Mouse (Mus musculus): ENCODE results near the gene Bcl2. TPM values are rescaled to one million over a fixed set of nuclear protein-coding genes. Genes with fewer than 3 reads are reported as not detected.

The Bcl2 gene
- total and polyA plus RNA-seq, 2 experiments from 2014 or later: 3.3 to 3.6 TPM

- ATAC-seq (ENCODE audit: insufficient read depth, low read depth): no peak
- H3K9ac ChIP-seq (replicated peaks; ENCODE audit: low read depth, low read length): no peak overlapping the region
- no peaks in the 10 kb centered on the region for H3K27me3 ChIP-seq (ENCODE audit: control insufficient read depth, insufficient read depth, low read length)
- no peaks in the 10 kb centered on the region for H3K36me3 ChIP-seq (replicated peaks; ENCODE audit: control insufficient read depth, insufficient read depth, low read length)
- no peaks in the 10 kb centered on the region for H3K9me3 ChIP-seq (replicated peaks; ENCODE audit: control insufficient read depth, low read length)
- H3K4me1 ChIP-seq (ENCODE audit: control insufficient read depth, insufficient read depth): no peaks in the 10 kb centered on the region
- no peak overlapping the region for H3K4me3 ChIP-seq (ENCODE audit: low read depth, low read length)
- no peak for DNase-seq (ENCODE audit: low spot score)
- no peak overlapping the region for H3K27ac ChIP-seq (ENCODE audit: low read depth)
- H3K4me2 ChIP-seq (ENCODE audit: low read depth, low read length): no peak overlapping the region
- TF ChIP-seq CTCF (IDR thresholded peaks at IDR 0.05; ENCODE audit: low read depth): no peak
- WGBS: 90% methylated on average over 4 of the region's 4 CpGs
These were observed 210.7 kb downstream of the Bcl2 start for GRCm38 (mm10) chr1:106503407-106503806.

GRCm38 (mm10) chr1:106497999-106498398 is 216.1 kb downstream of the Bcl2 start:
- H3K4me3 ChIP-seq (ENCODE audit: low read depth, low read length): no peak overlapping the region
- H3K9ac ChIP-seq (replicated peaks; ENCODE audit: low read depth, low read length): no peak overlapping the region
- no peak overlapping the region for H3K27ac ChIP-seq (ENCODE audit: low read depth)
- H3K4me2 ChIP-seq (ENCODE audit: low read depth, low read length): no peak overlapping the region
- TF ChIP-seq EP300 (IDR thresholded peaks at IDR 0.05; ENCODE audit: low read depth): no peak
- TF ChIP-seq CTCF (IDR thresholded peaks at IDR 0.05; ENCODE audit: low read depth): no peak
- no peaks in the 10 kb centered on the region for H3K4me1 ChIP-seq (ENCODE audit: control insufficient read depth, insufficient read depth)
- ATAC-seq (ENCODE audit: insufficient read depth, low read depth) (no peak), DNase-seq (ENCODE audit: low spot score) (no peak)
- no peaks in the 10 kb centered on the region for H3K36me3 ChIP-seq (replicated peaks; ENCODE audit: control insufficient read depth, insufficient read depth, low read length)
- H3K27me3 ChIP-seq (ENCODE audit: control insufficient read depth, insufficient read depth, low read length): no peaks in the 10 kb centered on the region
- no peaks in the 10 kb centered on the region for H3K9me3 ChIP-seq (replicated peaks; ENCODE audit: control insufficient read depth, low read length)
- 57% methylated on average over 2 of the region's 2 CpGs for WGBS

Small RNA genes lying within 50 kb of the gene (microRNA-seq; reads per million reads assigned to microRNA genes)
- not detected for gene Mir3473f

Other genes starting within 250 kb of the Bcl2 start
- gene Kdsr, start 45.5 kb upstream of the Bcl2 start, total RNA-seq (2014; rRNA removed; ENCODE audit: low replicate concordance): 6.4 and 7.1 TPM in 2 replicates
- 7.3 and 7.8 TPM in 2 replicates for gene Kdsr, start 45.5 kb upstream of the Bcl2 start, polyA plus RNA-seq (2015; fragmentation: Nextera tagmentation; extraction: Ambion mirVana)
- gene Vps4b, start 82.5 kb upstream of the Bcl2 start, total RNA-seq (2014; rRNA removed; ENCODE audit: low replicate concordance): 17.5 and 30.3 TPM in 2 replicates
- 30.8 and 31.7 TPM in 2 replicates for gene Vps4b, start 82.5 kb upstream of the Bcl2 start, polyA plus RNA-seq (2015; fragmentation: Nextera tagmentation; extraction: Ambion mirVana)
- gene Serpinb5, start 146.9 kb upstream of the Bcl2 start, total RNA-seq (2014; rRNA removed; ENCODE audit: low replicate concordance): not detected in 2 replicates
- gene Serpinb5, start 146.9 kb upstream of the Bcl2 start, polyA plus RNA-seq (2015; fragmentation: Nextera tagmentation; extraction: Ambion mirVana): not detected in 2 replicates
- 3.4 TPM in 1 of 2 replicates, not detected in the other for gene Serpinb12, start 220.2 kb upstream of the Bcl2 start, total RNA-seq (2014; rRNA removed; ENCODE audit: low replicate concordance)
- gene Serpinb12, start 220.2 kb upstream of the Bcl2 start, polyA plus RNA-seq (2015; fragmentation: Nextera tagmentation; extraction: Ambion mirVana): 0.19 TPM in 1 of 2 replicates, not detected in the other

Measured in heart, postnatal 0 days (tissue).